Mouse (Mus musculus) megakaryocyte progenitor cell, adult 5-6 weeks (primary cell): ENCODE results near the gene Olfr1410. TPM values are rescaled to one million over a fixed set of nuclear protein-coding genes. Genes with fewer than 3 reads are reported as not detected.

ENCODE experiments used
- ATAC-seq: replicated peaks from 2 replicates; pipeline ENCODE4 v1.8.0; 2016; ENCODE audit warnings: mild to moderate bottlenecking, moderate TSS enrichment, inconsistent platforms; ENCODE audit not compliant: poor library complexity
- total RNA-seq, 2 experiments: library from RNA; stranded (forward) in 1 of 2; stranded (reverse) in 1 of 2; fragments of 157-497, 149-512 nt in 1 of 2; fragments of 200-1000 nt in 1 of 2; gene quantifications; 2 replicates each; pipeline versions ENCODE4 v1.2.3 to v1.2.4; 2015 to 2017

Gene Olfr1410
- total RNA-seq (2015) (not detected in 2 replicates), total RNA-seq (2017) (not detected in 2 replicates)

- ATAC-seq, result no peak
Observed at GRCm38 (mm10) chr1:92605482-92605881, at the start of gene Olfr1410. Gene Olfr1410 (plus strand): TSS chr1:92605782.

GRCm38 (mm10) chr1:92571022-92571421 is 34.6 kb upstream of the Olfr1410 start, which contains the start of gene Olfr1413:
Gene Olfr1413 (plus strand): TSS chr1:92571322.
- ATAC-seq, result no peak

- ATAC-seq, result no peak
Observed at GRCm38 (mm10) chr1:92585479-92585878, 20.1 kb upstream of the Olfr1410 start, which contains the start of gene Olfr1412. Gene Olfr1412 (plus strand): TSS chr1:92585779.

- no peak for ATAC-seq
Observed at GRCm38 (mm10) chr1:92594111-92594510, 11.5 kb upstream of the Olfr1410 start, which contains the start of gene Olfr1411. Gene Olfr1411 (plus strand): TSS chr1:92594411.

GRCm38 (mm10) chr1:92596019-92596418 is 9.6 kb upstream of the Olfr1410 start:
- ATAC-seq, result no peak

GRCm38 (mm10) chr1:92607711-92608110 is 2.1 kb downstream of the Olfr1410 start:
- ATAC-seq, result no peak

- ATAC-seq, result peak; percentile 76
Observed at GRCm38 (mm10) chr1:92611008-92611407, 5.4 kb downstream of the Olfr1410 start.

GRCm38 (mm10) chr1:92613175-92613574 is 7.6 kb downstream of the Olfr1410 start:
- no peak for ATAC-seq

- no peak for ATAC-seq
Observed at GRCm38 (mm10) chr1:92614516-92614915, 8.9 kb downstream of the Olfr1410 start.

GRCm38 (mm10) chr1:92616046-92616445 is 10.5 kb downstream of the Olfr1410 start:
- no peak for ATAC-seq

GRCm38 (mm10) chr1:92617488-92617887 is 11.9 kb downstream of the Olfr1410 start, which contains the start of gene Olfr12:
Gene Olfr12 (plus strand): TSS chr1:92617788.
- ATAC-seq, result no peak

- no peak for ATAC-seq
Observed at GRCm38 (mm10) chr1:92618360-92618759, 12.8 kb downstream of the Olfr1410 start.

GRCm38 (mm10) chr1:92628227-92628626 is 22.6 kb downstream of the Olfr1410 start:
- ATAC-seq, result 0 out of 2 replicates have a peak, but pooled peaks have one; percentile 23

GRCm38 (mm10) chr1:92632196-92632595 is 26.6 kb downstream of the Olfr1410 start:
- ATAC-seq, result no peak

GRCm38 (mm10) chr1:92632948-92633347 is 27.4 kb downstream of the Olfr1410 start:
- no peak for ATAC-seq

GRCm38 (mm10) chr1:92633726-92634125 is 28.1 kb downstream of the Olfr1410 start:
- ATAC-seq, result no peak

- no peak for ATAC-seq
Observed at GRCm38 (mm10) chr1:92634569-92634968, 29.0 kb downstream of the Olfr1410 start.

- no peak for ATAC-seq
Observed at GRCm38 (mm10) chr1:92634976-92635599, 29.5 kb downstream of the Olfr1410 start.

- ATAC-seq, result no peak
Observed at GRCm38 (mm10) chr1:92636015-92636414, 30.4 kb downstream of the Olfr1410 start.

- no peak for ATAC-seq
Observed at GRCm38 (mm10) chr1:92636676-92637075, 31.1 kb downstream of the Olfr1410 start.

GRCm38 (mm10) chr1:92637501-92638172 is 32.1 kb downstream of the Olfr1410 start:
- ATAC-seq, result no peak

- ATAC-seq, result no peak
Observed at GRCm38 (mm10) chr1:92638181-92638580, 32.6 kb downstream of the Olfr1410 start.
